Comparison of ENCODE assay signal across 20 mouse cellular contexts in genomic region chr17:89318356-89318755, GRCm38 (mm10).
"Had no signal": no experiment of that assay in that cellular context is flagged by ENCODE, and none has a peak within 500 bp of the region (broad histone marks: within the 10 kb centered on the region; RNA-seq: fewer than 3 reads in every experiment).

No protein-coding gene starts in this region.

- ATAC-seq: forebrain, embryonic 13.5 days; forebrain, embryonic 14.5 days; forebrain, embryonic 15.5 days; forebrain, embryonic 16.5 days; forebrain, postnatal 0 days had no signal

- DNase-seq: cerebellum, adult 9-10 months; cerebellum, adult 9-11 months; cerebellum, postnatal 10 days; cerebellum, postnatal 14 days; cerebellum, postnatal 25 days; cerebellum, postnatal 36 days; embryo, embryonic 11 days; forebrain, postnatal 0 days; gastrocnemius, adult 2 months; gastrocnemius, postnatal 10 days; gastrocnemius, postnatal 14 days; gastrocnemius, postnatal 25 days; gastrocnemius, postnatal 36 days; heart, adult 11 months; heart, adult 18-20 months; heart, adult 2 months had no signal
